Mouse (Mus musculus) NIH3T3 (cell line): ENCODE results near the gene Tmem79.
A peak's percentile ranks its signal among the peaks of the same experiment; 100 is the strongest.
"Not testable (repeated sequence)": the region's sequence is repeated elsewhere in the genome, so short reads cannot be mapped to it uniquely, and the experiment has no call there.

Experiments used
- DNase-seq: peaks from one replicate; pipeline ENCODE4 v3.0.0-alpha.2; 2012; ENCODE audit warnings: low read depth

The Tmem79 gene

DNA sequence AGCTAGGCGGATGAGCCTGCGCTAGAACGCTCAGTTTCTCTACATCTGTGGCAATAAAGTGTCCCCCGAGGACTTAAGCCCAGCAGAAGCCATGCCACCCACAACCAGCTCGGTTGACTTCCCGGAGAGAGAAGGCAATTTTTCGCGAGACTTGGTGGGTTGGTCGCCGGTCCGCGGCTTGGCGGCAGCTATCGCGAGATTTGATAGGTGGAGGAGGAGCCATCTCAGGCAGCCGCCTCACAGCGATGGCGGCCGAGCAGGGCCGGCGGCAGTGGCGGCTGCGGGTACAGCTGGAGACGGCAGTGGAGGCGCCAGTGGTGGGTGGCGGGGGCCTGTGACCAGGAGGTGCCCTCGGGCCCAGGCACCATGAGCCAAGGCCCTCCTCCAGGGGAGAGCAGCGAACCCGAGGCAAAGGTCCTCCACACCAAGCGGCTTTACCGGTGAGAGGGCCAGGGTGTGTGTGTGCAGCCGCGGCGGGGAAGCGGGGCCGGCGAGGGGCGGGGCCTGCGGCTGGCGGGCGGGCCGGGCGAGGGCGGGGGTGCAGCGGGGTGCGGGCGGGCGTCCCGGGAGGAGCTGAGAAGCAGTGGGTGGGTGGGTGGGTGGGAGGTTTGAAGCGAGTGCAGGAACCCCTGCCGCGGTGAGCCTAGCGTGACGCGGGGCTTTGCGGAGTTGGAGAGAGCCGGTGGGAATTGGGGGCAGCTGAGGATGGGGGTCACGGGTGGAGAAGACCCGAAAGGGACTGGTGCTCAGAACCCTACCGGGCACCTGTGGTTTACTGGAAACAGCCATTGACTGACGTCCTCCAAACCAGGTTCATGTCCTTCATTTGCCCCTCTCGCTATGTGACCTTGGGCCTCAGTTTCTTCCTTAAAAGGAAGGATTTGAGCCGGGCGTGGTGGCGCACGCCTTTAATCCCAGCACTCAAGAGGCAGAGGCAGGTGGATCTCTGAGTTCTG, at the start of gene Tmem79, which contains the start of gene Smg5:
Gene Tmem79, minus strand, starts transcription at position 91 of the 956 bp plus-strand sequence.
Gene Smg5, plus strand, starts transcription at position 203 of the 956 bp plus-strand sequence.
- DNase-seq, result peak; percentile 98

DNA sequence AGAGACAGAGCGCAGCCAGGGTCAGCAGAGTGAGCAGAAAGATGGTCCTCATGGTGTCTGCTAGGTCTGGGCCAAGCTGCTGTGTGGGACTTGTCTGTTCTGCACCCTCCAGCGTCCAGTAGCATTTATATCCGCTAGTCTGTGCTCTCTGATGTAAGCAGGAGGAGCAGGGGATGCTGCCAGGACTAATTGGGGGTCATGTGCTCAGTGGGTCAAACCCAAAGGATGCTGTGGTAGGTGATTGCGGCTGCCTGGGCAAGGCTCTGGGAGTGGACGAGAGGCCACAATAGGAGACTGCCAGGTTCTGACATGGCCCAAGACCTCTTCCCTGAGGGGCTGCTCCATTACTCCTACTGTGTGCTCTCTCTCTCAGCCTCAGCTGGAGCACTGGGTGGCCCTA, 48.4 kb upstream of the Tmem79 start, which contains the start of gene Bglap:
Gene Bglap, minus strand, starts transcription at position 101 of the 400 bp plus-strand sequence.
- DNase-seq, result no peak

DNA sequence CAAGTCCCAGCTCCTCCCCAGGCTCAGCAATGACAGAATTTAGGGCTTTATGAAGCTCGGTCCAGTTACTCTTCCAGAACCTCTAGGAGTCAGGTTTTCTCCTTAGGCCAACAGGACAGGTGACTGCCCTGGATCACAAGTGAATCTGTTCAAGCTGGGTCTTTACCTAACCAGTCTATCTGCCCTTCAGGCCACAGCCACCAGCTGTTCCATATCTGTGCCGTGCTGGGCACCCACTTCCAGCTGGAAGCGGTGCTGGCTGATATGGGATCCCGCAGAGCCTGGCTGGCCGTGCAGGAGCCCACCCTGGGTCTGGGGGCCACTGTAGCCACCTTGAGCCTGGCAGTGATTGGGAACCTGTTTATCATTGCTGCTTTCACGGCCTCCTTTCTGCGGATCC, 46.4 kb upstream of the Tmem79 start:
- DNase-seq, result not testable (repeated sequence)

DNA sequence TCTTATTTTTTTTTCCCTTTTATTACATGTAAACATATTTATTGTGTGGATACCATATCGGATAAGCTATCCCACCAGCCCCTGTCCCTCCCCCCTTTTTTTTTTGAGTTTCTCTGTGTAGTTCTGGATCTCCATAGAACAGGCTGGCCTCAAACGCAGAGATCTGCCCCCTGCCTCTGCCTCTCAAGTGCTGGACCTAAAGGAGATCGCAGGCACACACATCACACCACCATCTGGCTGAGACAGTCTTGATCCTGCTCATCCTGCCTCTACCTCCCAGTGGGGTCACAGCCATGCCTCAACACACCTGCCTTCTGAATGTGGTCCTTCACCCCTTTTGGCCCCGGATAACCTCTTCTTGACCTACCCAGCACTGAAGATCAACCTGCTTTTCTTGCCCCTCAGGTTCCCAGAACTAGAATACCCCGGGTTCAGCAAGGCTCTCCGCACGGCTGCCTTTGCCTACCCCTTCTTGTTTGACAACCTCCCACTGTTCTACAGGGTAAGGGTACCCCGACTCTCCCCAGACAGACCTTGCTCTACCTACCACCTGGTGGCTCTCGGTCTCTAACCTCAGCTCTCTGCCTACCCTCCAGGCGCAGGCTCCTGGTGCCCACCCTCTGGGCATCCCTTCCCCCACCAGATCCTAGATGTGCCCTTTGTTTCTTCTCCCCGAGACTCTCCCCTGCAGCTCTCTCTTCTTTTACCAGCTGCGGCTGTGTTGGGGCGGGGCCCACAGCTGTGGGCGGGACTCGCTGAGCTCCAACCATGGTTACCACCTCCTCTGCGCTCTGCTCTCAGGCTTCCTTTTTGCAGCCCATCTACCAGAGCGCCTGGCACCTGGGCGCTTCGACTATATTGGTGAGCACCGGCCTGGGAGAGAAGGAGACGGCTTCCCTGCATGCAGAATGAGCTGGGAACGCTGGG, 45.7 kb upstream of the Tmem79 start:
- not testable (repeated sequence) for DNase-seq

DNA sequence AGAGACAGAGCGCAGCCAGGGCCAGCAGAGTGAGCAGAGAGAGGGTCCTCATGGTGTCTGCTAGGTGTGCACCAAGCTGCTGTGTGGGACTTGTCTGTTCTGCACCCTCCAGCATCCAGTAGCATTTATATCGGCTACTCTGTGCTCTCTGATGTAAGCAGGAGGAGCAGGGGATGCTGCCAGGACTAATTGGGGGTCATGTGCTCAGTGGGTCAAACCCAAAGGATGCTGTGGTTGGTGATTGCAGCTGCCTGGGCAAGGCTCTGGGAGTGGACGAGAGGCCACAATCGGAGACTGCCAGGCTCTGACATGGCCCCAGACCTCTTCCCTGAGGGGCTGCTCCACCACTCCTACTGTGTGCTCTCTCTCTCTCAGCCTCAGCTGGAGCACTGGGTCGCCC, 42.7 kb upstream of the Tmem79 start, which contains the start of gene Bglap2:
Gene Bglap2, minus strand, starts transcription at position 101 of the 400 bp plus-strand sequence.
- not testable (repeated sequence) for DNase-seq

DNA sequence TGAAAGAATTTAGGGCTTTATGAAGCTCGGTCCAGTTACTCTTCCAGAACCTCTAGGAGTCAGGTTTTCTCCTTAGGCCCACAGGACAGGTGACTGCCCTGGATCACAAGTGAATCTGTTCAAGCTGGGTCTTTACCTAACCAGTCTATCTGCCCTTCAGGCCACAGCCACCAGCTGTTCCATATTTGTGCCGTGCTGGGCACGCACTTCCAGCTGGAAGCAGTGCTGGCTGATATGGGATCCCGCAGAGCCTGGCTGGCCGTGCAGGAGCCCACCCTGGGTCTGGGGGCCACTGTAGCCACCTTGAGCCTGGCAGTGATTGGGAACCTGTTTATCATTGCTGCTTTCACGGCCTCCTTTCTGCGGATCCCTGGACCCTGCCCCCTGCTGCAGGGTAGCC, 40.7 kb upstream of the Tmem79 start:
- DNase-seq, result not testable (repeated sequence)

DNA sequence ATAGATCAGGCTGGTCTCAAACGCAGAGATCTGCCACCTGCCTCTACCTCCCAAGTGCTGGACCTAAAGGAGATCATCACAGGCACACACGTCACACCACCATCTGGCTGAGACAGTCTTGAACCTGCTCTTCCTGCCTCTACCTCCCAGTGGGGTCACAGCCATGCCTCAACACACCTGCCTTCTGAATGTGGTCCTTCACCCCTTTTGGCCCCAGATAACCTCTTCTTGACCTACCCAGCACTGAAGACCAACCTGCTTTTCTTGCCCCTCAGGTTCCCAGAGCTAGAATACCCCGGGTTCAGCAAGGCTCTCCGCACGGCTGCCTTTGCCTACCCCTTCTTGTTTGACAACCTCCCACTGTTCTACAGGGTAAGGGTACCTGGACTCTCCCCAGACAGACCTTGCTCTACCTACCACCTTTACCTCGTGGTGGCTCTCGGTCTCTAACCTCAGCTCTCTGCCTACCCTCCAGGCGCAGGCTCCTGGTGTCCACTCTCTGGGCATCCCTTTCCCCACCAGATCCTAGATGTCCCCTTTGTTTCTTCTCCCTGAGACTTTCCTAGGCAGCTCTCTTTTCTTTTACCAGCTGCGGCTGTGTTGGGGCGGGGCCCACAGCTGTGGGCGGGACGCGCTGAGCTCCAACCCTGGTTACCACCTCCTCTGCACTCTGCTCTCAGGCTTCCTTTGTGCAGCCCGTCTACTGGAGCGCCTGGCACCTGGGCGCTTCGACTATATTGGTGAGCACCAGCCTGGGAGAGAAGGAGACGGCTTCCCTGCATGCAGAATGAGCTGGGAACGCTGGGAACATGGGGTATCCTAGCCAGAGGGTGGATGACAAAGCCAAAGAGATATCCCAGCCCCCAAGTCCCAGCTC, 40.0 kb upstream of the Tmem79 start:
- DNase-seq, result peak; percentile 45

DNA sequence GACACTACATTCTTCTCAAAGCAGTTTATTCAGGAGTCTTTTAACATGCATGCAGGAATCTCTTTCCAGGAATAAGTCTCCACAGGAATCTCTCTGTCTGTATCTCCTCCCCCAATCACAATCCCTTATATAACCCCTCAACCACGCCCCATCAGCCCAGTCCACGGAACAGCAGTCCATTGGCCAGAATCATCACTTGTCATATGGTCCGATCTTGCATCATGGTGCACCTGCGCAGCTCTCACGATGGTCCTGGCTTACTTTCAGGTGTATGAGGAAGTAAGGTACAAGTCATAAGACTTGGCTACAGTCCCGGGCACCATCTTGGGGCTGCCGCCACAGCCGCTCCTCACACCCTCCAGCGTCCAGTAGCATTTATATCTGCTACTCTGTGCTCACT, 36.7 kb upstream of the Tmem79 start, which contains the start of gene Bglap3:
Gene Bglap3, minus strand, starts transcription at position 101 of the 400 bp plus-strand sequence.
- not testable (repeated sequence) for DNase-seq

DNA sequence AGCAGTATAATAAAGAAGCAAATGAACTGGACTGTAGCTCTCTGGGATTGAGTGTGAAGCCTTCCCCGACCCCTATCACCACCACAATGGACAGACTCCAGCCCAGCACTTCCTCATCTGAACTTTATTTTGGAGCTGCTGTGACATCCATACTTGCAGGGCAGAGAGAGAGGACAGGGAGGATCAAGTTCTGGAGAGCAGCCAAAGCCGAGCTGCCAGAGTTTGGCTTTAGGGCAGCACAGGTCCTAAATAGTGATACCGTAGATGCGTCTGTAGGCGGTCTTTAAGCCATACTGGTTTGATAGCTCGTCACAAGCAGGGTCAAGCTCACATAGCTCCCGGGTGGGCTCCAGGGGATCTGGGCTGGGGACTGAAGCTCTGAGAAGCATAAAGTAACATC, 32.6 kb upstream of the Tmem79 start:
- DNase-seq, result not testable (repeated sequence)

DNA sequence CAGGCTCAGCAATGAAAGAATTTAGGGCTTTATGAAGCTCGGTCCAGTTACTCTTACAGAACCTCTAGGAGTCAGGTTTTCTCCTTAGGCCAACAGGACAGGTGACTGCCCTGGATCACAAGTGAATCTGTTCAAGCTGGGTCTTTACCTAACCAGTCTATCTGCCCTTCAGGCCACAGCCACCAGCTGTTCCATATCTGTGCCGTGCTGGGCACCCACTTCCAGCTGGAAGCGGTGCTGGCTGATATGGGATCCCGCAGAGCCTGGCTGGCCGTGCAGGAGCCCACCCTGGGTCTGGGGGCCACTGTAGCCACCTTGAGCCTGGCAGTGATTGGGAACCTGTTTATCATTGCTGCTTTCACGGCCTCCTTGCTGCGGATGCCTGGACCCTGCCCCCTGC, 31.6 kb upstream of the Tmem79 start:
- DNase-seq, result not testable (repeated sequence)

DNA sequence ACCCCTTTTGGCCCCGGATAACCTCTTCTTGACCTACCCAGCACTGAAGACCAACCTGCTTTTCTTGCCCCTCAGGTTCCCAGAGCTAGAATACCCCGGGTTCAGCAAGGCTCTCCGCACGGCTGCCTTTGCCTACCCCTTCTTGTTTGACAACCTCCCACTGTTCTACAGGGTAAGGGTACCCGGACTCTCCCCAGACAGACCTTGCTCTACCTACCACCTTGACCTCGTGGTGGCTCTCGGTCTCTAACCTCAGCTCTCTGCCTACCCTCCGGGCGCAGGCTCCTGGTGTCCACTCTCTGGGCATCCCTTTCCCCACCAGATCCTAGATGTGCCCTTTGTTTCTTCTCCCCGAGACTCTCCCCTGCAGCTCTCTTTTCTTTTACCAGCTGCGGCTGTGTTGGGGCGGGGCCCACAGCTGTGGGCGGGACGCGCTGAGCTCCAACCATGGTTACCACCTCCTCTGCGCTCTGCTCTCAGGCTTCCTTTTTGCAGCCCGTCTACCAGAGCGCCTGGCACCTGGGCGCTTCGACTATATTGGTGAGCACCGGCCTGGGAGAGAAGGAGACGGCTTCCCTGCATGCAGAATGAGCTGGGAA, 31.0 kb upstream of the Tmem79 start:
- not testable (repeated sequence) for DNase-seq

DNA sequence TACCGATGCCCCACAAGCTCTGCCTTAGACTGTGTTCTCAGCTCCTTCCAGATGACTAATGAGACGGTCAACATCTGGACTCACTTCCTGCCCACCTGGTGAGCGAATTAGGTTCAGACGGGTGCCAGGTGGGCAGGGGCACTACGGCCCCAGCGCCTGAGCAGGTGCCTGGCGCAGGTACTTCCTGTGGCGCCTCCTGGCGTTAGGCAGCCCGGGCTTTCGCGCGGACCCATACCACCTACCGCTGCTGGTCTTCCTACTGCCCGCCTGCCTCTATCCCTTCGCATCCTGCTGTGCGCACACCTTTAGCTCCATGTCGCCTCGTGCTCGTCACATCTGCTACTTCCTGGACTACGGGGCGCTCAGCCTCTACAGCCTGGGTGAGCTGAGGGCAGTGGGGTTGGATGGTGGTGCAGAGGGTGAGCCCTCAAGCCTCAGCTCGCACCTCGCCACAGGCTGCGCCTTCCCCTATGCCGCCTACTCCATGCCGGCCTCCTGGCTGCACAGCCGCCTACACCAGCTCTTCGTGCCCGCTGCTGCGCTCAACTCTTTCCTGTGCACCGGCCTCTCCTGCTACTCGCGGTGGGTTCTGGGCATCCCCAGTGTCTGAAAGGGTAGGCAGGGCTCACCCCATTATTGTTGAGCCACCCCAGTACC, 29.9 kb upstream of the Tmem79 start:
- DNase-seq, result no peak

DNA sequence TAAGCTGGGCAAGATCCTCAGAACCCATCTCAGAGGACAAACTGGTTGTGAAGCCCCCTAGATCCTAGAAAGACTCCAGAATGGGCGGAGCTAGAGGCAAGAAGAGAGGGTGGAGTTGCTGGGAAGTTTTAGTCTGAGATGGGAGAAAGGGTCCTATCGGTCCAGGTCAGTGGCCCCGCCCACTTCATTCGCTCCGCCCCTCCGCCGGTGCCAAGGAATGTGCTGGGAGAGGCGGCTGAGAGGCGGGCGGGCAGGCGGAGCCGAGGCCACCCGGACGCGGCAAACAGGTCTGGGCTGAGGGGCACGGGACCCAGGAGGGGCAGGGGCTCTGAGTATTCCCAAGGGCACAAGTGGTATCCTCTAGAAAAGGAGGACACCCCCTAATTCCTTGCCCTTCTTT, 28.4 kb upstream of the Tmem79 start, which contains the start of gene Paqr6:
Gene Paqr6, plus strand, starts transcription at position 248 of the 400 bp plus-strand sequence.
- DNase-seq, result no peak

DNA sequence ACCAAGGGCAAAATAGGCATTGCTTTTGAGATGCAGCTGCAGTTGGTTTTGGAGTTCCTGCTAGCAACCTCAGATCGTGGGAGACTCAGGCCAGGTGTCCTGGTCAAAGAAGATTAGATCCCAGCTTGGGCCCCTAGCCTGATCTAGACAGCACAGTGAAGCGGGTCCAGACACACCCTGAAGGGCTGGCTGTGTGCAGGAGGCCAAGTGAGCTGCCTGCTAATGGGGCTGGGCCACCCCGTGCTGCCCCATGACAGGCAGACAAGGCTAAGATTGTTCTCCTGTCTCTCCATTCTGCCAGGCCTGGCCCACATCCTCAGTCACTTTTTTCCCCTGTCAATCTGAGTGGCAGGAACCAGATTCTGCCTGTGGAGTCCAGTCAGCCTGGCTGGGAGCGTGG, 27.8 kb upstream of the Tmem79 start:
- no peak for DNase-seq

DNA sequence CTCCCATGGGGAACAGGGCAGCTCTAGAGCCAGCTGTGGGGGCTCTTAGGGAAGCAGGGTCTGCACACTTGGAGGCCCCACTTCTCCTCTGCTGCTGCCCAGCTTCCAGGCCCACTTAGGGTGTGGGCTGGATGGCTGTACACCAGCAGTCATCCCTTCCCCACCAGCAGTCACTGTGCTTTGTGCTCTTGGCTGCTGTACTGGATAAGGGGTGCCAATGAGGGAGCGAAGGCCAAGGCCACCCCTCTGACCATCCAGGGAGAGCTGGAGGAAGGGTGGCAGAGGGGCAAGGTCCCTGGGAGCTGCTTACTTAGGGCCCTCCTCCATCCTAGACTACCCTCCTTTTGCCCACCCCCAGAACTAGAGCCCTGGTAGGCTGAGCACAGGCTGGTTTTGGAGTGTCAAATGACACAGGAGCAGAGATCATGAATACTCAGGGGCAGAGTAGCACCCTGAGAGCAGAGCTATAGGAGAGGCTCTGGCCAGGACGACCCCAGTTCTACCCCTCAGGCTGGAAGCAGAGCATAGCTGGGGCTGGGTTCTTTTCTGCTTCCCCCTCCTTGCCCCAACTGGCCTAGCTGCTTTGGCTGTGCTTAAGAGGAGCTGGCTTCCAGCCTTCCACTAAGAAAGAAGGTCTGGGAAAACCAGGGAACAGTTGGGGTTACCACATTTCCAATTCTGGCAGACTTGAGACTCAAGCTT, 25.8 kb upstream of the Tmem79 start:
- DNase-seq, result no peak

DNA sequence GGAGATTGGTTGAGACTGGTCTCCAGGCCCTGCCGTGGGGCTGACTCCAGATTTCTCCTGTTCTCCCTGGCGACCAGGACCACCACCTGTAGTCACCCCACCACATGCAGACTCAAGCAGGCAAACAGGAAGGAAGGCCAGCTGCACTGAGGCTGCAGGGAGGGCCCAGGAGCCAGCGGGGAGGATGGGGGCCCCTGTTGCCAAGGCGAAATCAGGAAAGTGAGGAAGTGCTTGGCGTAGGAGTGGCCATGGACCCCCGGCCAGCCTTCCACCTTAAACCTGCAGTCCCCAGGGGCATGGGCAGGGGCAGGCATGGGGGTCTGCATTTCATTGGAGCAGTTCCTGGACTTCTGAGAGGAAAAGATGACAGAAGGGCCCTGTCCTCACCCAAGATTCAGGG, 25.1 kb upstream of the Tmem79 start:
- no peak for DNase-seq

DNA sequence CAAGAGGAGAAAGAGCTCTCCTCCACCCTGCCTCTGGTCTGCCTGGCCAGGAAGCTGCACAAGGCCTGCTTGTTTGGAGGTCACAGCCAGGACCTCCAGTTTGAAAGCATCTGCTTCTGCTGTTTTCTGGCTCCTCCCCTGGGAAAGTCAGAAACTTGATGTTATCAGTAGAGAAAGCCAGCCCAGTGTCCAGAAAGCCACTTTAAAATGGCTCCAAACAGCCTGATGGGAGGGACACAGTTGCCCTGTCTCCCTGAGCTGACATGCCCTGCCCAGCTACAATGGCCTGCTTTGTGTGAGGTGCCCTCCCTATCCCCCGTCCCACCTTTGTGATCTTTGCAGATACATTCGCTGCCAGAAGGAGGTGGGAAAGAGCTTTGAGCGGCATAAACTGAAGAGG, 24.0 kb upstream of the Tmem79 start:
- DNase-seq, result no peak

DNA sequence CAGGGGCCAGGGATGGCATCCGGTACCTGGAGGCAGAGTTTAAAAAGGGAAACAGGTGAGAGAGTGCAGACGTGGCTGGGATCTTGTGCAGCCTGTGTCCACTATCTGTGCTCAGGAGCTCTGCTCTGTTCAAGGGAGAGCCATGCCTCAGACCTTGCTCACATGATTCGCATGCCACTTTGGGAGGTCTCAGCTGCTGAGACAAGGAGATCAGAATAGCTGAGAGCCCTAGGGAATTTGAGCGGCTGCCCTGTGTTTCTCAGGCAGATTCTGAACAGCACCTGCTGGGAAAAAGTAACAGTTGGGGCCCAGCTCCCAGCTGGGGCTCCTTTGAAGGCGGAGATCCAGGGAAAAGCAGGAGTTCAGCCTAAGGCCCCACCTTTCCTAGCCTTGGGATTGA, 23.6 kb upstream of the Tmem79 start:
- DNase-seq, result no peak

DNA sequence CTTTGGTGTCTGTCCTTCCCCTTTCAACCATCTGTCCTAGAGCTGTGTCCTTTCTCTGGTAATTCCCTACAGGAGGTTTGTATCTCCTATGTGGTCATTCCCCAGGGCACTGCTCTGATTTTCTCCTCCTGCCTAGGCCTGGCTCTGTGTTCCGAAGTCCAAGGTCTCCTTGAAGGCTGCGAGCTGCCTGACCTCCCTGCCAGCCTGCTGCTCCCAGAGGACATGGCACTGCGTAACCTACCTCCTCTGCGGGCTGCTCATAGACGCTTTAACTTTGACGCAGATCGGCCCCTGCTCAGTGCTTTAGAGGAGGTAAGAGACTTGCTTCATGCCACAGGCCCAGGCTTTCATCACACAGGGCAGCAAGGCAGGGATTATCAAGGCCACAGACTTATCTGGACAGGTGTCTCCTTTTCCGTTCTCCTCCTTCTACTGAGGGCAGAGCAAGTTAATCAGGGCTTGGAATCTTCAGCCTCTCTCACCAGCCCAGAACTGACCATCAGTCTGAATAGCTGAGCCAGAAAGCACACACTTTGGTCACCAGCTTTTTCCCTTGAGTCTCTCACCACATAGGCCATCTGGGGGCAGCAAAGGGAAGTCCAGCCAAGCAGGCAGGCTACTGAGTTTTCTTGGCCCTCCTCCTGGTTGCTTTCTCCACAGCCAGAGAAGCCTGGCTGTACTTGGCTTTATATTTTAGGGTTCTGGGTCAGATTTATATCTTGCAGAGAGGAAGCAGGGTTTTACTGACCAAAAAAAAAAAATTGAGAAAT, 18.6 kb upstream of the Tmem79 start:
- DNase-seq, result peak; percentile 42
